Mouse (Mus musculus): Measurements from ENCODE around the gene Vstm2l. TPM values are rescaled to one million over a fixed set of nuclear protein-coding genes. Genes with fewer than 3 reads are reported as not detected.

Gene Vstm2l
- polyA plus RNA-seq, 1 experiment from 2014 or later, result not detected

GRCm38 (mm10) chr2:157913204-157913636 lies 1.2 kb upstream of the Vstm2l start:
- Histone ChIP-seq H3K27ac (no peak overlapping the region), H3K4me2 (no peak overlapping the region), H3K9ac (no peak overlapping the region), H3K27me3 (peaks cover 71% of the 10 kb centered on the region), H3K4me3 (no peak overlapping the region), H3K9me3 (replicated peaks) (no peaks in the 10 kb centered on the region), H3K4me1 (replicated peaks) (peaks cover 7% of the 10 kb centered on the region), H3K36me3 (no peaks in the 10 kb centered on the region)
- WGBS, result under 1% methylated on average over 16 of the region's 16 CpGs
- ATAC-seq (replicated peaks; ENCODE audit: insufficient number of reproducible peaks, insufficient read depth, low FRiP score, low read depth), result 0 out of 2 replicates have a peak, but pooled peaks have one; percentile 53

DNA sequence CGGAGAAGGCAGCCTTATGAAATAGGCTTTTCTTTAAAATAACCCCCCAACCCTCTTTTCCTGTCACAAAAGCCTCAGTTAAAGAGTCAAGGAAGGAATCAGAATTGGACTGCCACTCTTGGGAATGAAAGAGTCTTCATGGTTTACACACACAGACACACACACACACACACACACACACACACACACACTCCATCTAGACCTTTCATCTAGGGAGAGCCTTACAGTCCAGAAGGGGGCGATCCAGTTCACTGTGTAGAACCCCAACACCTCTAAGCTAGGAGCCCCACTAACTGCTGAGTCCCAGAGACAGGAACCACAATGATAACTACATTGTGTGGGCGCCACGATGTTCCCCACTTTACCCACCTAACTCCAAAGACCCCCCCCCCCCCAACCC lies 748 bp upstream of the Vstm2l start:
- H3K36me3 ChIP-seq, result no peaks in the 10 kb centered on the region
- peaks cover 7% of the 10 kb centered on the region for H3K4me1 ChIP-seq (replicated peaks)
- ATAC-seq (replicated peaks; ENCODE audit: insufficient number of reproducible peaks, insufficient read depth, low FRiP score, low read depth), result no peak
- H3K9me3 ChIP-seq (replicated peaks), result no peaks in the 10 kb centered on the region
- no peak overlapping the region for H3K4me3 ChIP-seq
- no peak overlapping the region for H3K9ac ChIP-seq
- WGBS, result 5% methylated on average over 4 of the region's 4 CpGs
- H3K4me2 ChIP-seq, result no peak overlapping the region
- peaks cover 70% of the 10 kb centered on the region for H3K27me3 ChIP-seq
- H3K27ac ChIP-seq, result no peak overlapping the region

DNA sequence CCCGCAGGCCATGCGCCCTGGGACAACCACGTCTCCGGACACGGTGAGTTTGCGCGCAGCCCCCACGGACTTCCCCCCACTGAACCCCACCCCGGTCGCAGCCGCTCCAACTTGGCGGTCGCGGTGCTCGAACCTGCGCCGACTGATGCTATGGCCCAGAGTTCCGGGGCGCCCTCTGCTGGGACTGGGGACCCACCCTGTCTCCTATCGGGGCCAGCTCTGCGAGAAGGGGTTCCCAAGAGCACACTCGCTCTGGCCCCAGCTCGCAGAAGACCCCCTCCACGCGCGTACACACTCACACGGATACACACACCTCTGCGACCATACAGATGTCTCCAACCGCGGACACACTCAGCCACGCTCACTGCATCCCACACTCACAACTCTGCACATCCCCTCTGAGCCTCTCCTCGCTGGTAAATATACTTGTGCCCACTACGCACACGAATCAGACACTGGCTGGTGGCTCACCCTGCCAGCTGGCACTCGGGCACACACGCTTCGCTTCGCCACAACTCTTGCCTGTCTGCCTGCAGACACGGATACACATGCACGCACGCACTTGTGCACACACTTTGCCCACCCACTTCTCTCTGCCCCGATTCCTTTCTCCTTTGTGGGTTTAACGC lies 550 bp downstream of the Vstm2l start:
- Histone ChIP-seq H3K4me1 (replicated peaks) (peaks cover 7% of the 10 kb centered on the region), H3K4me2 (peak overlapping the region; percentile 47), H3K36me3 (no peaks in the 10 kb centered on the region), H3K9me3 (replicated peaks) (no peaks in the 10 kb centered on the region), H3K9ac (no peak overlapping the region), H3K27ac (no peak overlapping the region), H3K27me3 (peaks cover 83% of the 10 kb centered on the region), H3K4me3 (peak overlapping the region; percentile 32)
- 39% methylated on average over 42 of the region's 43 CpGs for WGBS
- ATAC-seq (replicated peaks; ENCODE audit: insufficient number of reproducible peaks, insufficient read depth, low FRiP score, low read depth), result no peak

GRCm38 (mm10) chr2:157918529-157918928 lies 4.1 kb downstream of the Vstm2l start:
- Histone ChIP-seq H3K4me2 (no peak overlapping the region), H3K4me3 (no peak overlapping the region), H3K9me3 (replicated peaks) (no peaks in the 10 kb centered on the region), H3K9ac (no peak overlapping the region), H3K4me1 (replicated peaks) (peaks cover 7% of the 10 kb centered on the region), H3K27me3 (peaks cover 96% of the 10 kb centered on the region), H3K27ac (no peak overlapping the region), H3K36me3 (no peaks in the 10 kb centered on the region)
- ATAC-seq (replicated peaks; ENCODE audit: insufficient number of reproducible peaks, insufficient read depth, low FRiP score, low read depth), result no peak
- 7% methylated on average over 10 of the region's 10 CpGs for WGBS

- Histone ChIP-seq H3K27ac (no peak overlapping the region), H3K4me1 (replicated peaks) (no peaks in the 10 kb centered on the region), H3K4me2 (no peak overlapping the region), H3K4me3 (no peak overlapping the region), H3K9ac (no peak overlapping the region), H3K36me3 (no peaks in the 10 kb centered on the region), H3K27me3 (peaks cover 90% of the 10 kb centered on the region), H3K9me3 (replicated peaks) (no peaks in the 10 kb centered on the region)
- ATAC-seq (replicated peaks; ENCODE audit: insufficient number of reproducible peaks, insufficient read depth, low FRiP score, low read depth), result no peak
- 48% methylated on average over 7 of the region's 7 CpGs for WGBS
Measured at GRCm38 (mm10) chr2:157921551-157921950, 7.1 kb downstream of the Vstm2l start.

GRCm38 (mm10) chr2:157923406-157923805 lies 9.0 kb downstream of the Vstm2l start:
- no peaks in the 10 kb centered on the region for H3K4me1 ChIP-seq (replicated peaks)
- no peak overlapping the region for H3K4me2 ChIP-seq
- no peak for ATAC-seq (replicated peaks; ENCODE audit: insufficient number of reproducible peaks, insufficient read depth, low FRiP score, low read depth)
- H3K4me3 ChIP-seq, result no peak overlapping the region
- 5% methylated on average over 7 of the region's 7 CpGs for WGBS
- H3K9me3 ChIP-seq (replicated peaks), result no peaks in the 10 kb centered on the region
- no peak overlapping the region for H3K27ac ChIP-seq
- H3K27me3 ChIP-seq, result peaks cover 90% of the 10 kb centered on the region
- no peaks in the 10 kb centered on the region for H3K36me3 ChIP-seq
- no peak overlapping the region for H3K9ac ChIP-seq

DNA sequence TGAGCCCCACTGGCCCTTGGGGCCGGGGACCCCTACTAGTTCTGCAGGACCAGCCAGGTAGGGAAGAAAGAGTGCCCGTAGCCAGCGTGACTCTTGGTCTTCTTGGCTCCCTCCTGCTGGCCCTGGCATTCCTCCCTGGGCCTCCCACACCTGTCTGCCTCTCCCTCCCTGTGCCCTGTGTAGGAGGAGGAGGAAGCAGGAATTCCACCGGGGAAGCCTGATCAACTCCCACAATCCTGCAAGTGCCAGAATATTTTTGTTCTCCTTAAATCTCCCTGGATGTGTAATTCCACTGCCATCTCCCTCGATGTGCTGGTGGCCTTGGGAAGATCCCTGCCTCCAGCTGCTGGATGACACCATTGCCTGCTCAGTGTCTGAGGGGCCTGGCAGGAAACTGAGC lies 10.1 kb downstream of the Vstm2l start:
- Histone ChIP-seq H3K36me3 (no peaks in the 10 kb centered on the region), H3K4me3 (no peak overlapping the region), H3K27ac (no peak overlapping the region), H3K4me2 (no peak overlapping the region), H3K4me1 (replicated peaks) (no peaks in the 10 kb centered on the region), H3K27me3 (peaks cover 81% of the 10 kb centered on the region), H3K9me3 (replicated peaks) (no peaks in the 10 kb centered on the region), H3K9ac (no peak overlapping the region)
- ATAC-seq (replicated peaks; ENCODE audit: insufficient number of reproducible peaks, insufficient read depth, low FRiP score, low read depth), result no peak
- WGBS, result 57% methylated on average over 5 of the region's 5 CpGs

DNA sequence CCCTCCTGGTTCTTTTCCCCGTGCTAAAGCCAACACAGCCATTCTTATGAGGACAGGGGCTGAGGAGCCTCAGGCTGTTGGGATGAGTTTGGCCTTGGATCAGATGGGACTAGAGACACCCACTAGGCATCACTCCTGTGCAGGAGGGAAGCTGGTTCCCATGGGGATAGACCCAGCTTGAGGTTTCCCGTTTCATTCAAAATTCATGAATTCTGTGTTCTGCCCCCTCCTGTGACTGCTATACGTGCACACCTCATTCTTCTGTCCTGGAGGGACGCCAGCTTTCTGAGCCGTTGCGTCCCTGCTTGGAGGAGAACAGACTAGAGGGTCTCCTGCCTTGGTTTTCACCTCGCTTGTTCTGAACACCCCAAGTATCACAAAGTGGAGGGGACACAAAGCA lies 12.0 kb downstream of the Vstm2l start:
- 62% methylated on average over 7 of the region's 7 CpGs for WGBS
- no peaks in the 10 kb centered on the region for H3K36me3 ChIP-seq
- no peak overlapping the region for H3K4me3 ChIP-seq
- no peak for ATAC-seq (replicated peaks; ENCODE audit: insufficient number of reproducible peaks, insufficient read depth, low FRiP score, low read depth)
- H3K27me3 ChIP-seq, result peaks cover 61% of the 10 kb centered on the region
- no peak overlapping the region for H3K27ac ChIP-seq
- H3K4me2 ChIP-seq, result no peak overlapping the region
- no peaks in the 10 kb centered on the region for H3K9me3 ChIP-seq (replicated peaks)
- no peaks in the 10 kb centered on the region for H3K4me1 ChIP-seq (replicated peaks)
- H3K9ac ChIP-seq, result no peak overlapping the region

GRCm38 (mm10) chr2:157926927-157927326 lies 12.5 kb downstream of the Vstm2l start:
- no peaks in the 10 kb centered on the region for H3K36me3 ChIP-seq
- 75% methylated on average over 3 of the region's 3 CpGs for WGBS
- H3K27ac ChIP-seq, result no peak overlapping the region
- no peaks in the 10 kb centered on the region for H3K9me3 ChIP-seq (replicated peaks)
- no peaks in the 10 kb centered on the region for H3K4me1 ChIP-seq (replicated peaks)
- H3K9ac ChIP-seq, result no peak overlapping the region
- peaks cover 57% of the 10 kb centered on the region for H3K27me3 ChIP-seq
- no peak for ATAC-seq (replicated peaks; ENCODE audit: insufficient number of reproducible peaks, insufficient read depth, low FRiP score, low read depth)
- no peak overlapping the region for H3K4me3 ChIP-seq
- no peak overlapping the region for H3K4me2 ChIP-seq

DNA sequence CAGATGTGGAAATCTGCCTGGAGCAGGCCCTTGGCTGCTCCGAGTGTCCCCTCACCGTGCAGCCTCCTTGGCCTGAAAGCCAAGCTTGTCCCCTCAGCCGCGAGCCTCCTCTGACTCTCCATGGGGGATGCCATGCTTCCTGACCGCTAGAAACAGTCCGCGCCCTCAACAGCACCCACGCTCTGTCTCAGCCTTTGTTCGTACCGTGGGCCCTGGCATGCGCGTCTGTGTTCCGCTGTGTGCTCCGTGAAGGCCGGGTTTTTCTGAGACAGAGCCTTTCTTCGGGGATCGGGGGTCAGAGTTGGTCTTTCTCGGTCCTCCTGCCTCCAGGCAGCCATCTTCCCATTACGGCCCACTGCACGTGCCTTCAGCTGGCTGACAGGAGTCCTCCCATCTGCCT lies 12.9 kb downstream of the Vstm2l start:
- no peaks in the 10 kb centered on the region for H3K9me3 ChIP-seq (replicated peaks)

GRCm38 (mm10) chr2:157927815-157928214 lies 13.4 kb downstream of the Vstm2l start:
- no peaks in the 10 kb centered on the region for H3K36me3 ChIP-seq
- no peak overlapping the region for H3K27ac ChIP-seq
- ATAC-seq (replicated peaks; ENCODE audit: insufficient number of reproducible peaks, insufficient read depth, low FRiP score, low read depth), result no peak
- no peak overlapping the region for H3K9ac ChIP-seq
- no peak overlapping the region for H3K4me3 ChIP-seq
- no peaks in the 10 kb centered on the region for H3K9me3 ChIP-seq (replicated peaks)
- no peaks in the 10 kb centered on the region for H3K4me1 ChIP-seq (replicated peaks)
- H3K4me2 ChIP-seq, result no peak overlapping the region
- WGBS, result 29% methylated on average over 2 of the region's 2 CpGs
- H3K27me3 ChIP-seq, result peaks cover 53% of the 10 kb centered on the region

More for the DNA sequence above, 12.9 kb downstream of the Vstm2l start:
- H3K27ac ChIP-seq, result no peak overlapping the region
- no peak for ATAC-seq (replicated peaks; ENCODE audit: insufficient number of reproducible peaks, insufficient read depth, low FRiP score, low read depth)
- H3K36me3 ChIP-seq, result no peaks in the 10 kb centered on the region
- no peak overlapping the region for H3K9ac ChIP-seq
- no peaks in the 10 kb centered on the region for H3K4me1 ChIP-seq (replicated peaks)
- no peak overlapping the region for H3K4me2 ChIP-seq
- WGBS, result 51% methylated on average over 20 of the region's 20 CpGs
- peaks cover 54% of the 10 kb centered on the region for H3K27me3 ChIP-seq
- no peak overlapping the region for H3K4me3 ChIP-seq

DNA sequence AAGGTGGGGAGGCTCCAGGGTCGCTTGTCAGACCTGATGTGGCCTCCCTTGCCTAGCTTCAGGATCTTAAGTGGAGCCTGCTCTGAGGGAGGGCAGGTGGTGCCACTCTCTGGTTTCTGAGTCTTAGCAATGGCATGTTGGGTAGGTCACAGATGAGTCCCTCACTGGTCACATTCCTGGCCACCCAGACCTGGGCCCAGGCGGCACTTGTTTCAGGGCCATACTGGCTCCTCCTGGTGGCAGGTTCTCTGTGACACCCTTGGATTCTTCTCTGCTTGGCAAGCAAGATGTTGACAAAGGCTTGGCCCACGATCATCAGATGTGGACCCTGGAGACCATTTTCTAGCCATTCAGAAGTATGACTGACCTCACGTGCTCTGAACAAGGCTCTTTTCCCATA lies 18.2 kb downstream of the Vstm2l start:
- ATAC-seq (replicated peaks; ENCODE audit: insufficient number of reproducible peaks, insufficient read depth, low FRiP score, low read depth), result no peak
- Histone ChIP-seq H3K9me3 (replicated peaks) (no peaks in the 10 kb centered on the region), H3K9ac (no peak overlapping the region), H3K36me3 (no peaks in the 10 kb centered on the region), H3K27ac (no peak overlapping the region), H3K4me2 (no peak overlapping the region), H3K4me1 (replicated peaks) (no peaks in the 10 kb centered on the region), H3K4me3 (no peak overlapping the region), H3K27me3 (peaks cover 21% of the 10 kb centered on the region)
- 64% methylated on average over 4 of the region's 4 CpGs for WGBS

All from heart, embryonic 15.5 days (tissue).